Mouse (Mus musculus): Measurements from ENCODE around the gene Cst9.

The Cst9 gene

DNA sequence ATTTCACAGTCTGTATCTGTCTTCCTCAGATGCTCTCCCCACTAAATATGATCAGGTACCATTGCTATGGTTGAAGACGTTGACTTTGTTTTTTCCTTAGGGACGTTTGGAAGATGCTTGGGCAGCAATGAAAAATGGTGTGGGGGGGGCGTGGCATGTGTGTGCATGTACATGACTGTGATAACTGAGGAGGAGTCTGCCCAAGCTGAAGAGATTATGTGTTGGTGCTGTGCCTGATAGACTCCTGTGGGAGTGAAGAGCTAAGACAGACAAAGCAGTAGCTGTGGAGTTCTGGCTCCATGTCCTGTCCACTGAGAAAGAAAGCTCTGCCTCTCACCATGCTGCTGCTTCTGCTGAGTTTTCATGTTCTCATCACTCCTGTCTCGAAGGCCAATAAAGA is at the start of gene Cst9:
Gene Cst9, plus strand, starts transcription at position 236 of the 400 bp plus-strand sequence.
- WGBS, result 76% methylated on average over 4 of the region's 4 CpGs

- 88% methylated on average over 6 of the region's 6 CpGs for WGBS
Measured at GRCm38 (mm10) chr2:148789142-148789541, 45.8 kb upstream of the Cst9 start, which contains the start of gene Cst12. TSS of gene Cst12 (plus strand) at chr2:148789361.

- 88% methylated on average over 1 of the region's 1 CpGs for WGBS
Measured at GRCm38 (mm10) chr2:148798485-148798884, 36.5 kb upstream of the Cst9 start, which contains the start of gene Cst8. TSS of gene Cst8 (plus strand) at chr2:148798785.

- WGBS, result 43% methylated on average over 3 of the region's 3 CpGs
Measured at GRCm38 (mm10) chr2:148801491-148801921, 33.4 kb upstream of the Cst9 start.

- 72% methylated on average over 6 of the region's 6 CpGs for WGBS
Measured at GRCm38 (mm10) chr2:148806696-148807095, 28.3 kb upstream of the Cst9 start.

DNA sequence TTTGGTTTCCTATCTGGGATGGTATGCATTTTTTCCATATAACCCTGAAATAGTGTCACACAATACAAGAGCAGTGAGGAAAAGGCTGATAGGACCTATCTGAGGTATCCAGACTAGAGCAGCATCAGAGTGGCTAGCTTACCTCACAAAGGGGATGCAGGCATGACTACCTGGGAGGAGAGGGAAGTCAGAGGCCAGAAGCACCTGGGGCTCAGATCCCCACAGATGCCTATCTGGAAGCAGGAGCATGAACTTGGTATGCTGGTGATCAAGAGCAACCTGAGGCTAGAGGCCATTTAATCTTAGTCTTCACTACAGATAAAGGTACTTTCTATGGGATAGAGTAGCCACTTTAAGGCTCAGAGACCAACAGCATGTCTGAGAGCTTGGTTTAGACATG is 15.0 kb upstream of the Cst9 start, which contains the start of gene Cst13:
Gene Cst13, plus strand, starts transcription at position 173 of the 400 bp plus-strand sequence.

DNA sequence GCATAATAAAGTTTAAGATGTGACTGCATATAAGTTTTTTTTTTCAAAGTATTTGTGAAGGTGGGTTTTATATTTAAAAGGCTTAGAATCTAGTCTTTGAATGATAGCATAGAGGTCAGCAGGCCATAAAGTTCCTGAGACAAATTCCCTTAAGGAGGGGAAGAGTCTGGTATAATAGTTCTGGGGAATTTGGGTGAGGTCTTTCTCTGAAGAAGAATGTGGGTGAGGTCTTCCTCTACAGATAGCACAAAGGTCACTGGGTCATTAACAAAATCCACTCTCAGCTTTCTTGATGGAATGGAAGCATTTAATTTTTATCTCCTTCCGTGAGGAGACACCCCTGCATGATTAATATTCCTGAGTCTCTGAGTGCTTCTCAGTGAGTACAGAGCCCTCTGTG is 9.0 kb upstream of the Cst9 start:
- 72% methylated on average over 1 of the region's 1 CpGs for WGBS

DNA sequence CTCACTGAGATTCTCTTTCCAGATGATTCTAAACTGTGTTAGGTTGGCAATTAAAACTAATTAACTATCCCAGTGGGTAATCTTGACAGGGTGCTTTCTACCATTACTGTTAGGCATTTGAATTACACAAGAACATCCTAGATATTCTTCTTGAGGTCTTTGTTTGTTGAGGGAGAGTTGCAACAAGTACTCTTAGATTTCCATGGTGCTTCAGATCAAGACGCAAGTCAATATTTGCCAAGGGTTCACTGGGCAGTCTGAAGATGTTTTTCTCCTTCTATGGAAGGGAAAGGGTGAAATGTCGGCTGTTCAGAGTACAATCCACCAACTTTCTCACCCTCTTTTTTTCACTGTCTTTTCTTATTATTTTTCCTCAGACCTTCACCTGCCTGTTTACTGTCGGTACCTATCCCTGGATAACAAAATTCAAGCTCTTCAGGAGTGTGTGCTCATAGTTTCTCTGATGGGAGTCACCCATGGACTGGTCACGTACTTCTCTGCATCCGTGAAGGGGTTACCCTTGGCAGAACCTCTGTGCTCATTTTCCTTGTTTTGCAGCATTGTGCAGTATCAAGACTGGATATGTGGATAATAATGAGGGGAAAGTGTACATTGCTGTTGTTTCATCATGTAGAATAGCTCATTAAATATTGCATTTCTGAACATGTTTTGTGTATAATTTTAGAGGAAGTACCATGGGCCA is 3.3 kb downstream of the Cst9 start:
- WGBS, result 86% methylated on average over 5 of the region's 5 CpGs

GRCm38 (mm10) chr2:148839224-148839623 is 4.3 kb downstream of the Cst9 start:
- 82% methylated on average over 2 of the region's 2 CpGs for WGBS

GRCm38 (mm10) chr2:148851116-148851906 is 16.4 kb downstream of the Cst9 start:
- 27% methylated on average over 8 of the region's 8 CpGs for WGBS

GRCm38 (mm10) chr2:148856630-148857400 is 21.9 kb downstream of the Cst9 start:
- 60% methylated on average over 8 of the region's 8 CpGs for WGBS

DNA sequence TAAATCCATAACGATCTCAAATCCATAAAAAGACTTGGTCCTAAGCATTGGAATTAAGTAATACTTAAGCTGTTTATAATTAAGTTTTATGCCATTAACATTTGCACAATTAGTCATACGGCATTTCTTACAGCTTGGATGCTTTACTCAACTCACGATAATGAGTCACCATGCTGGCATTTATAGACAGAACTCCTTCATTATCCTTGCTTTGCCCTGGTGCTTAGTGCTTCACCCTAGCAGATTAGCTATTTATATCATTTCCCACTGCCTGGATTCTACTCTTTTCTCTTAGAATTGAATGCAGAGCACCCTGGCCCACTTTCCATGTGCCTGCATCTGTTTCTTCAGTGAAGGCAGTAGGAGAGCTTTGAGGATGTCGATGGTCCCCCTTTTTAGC is 22.6 kb downstream of the Cst9 start:
- 30% methylated on average over 4 of the region's 4 CpGs for WGBS

DNA sequence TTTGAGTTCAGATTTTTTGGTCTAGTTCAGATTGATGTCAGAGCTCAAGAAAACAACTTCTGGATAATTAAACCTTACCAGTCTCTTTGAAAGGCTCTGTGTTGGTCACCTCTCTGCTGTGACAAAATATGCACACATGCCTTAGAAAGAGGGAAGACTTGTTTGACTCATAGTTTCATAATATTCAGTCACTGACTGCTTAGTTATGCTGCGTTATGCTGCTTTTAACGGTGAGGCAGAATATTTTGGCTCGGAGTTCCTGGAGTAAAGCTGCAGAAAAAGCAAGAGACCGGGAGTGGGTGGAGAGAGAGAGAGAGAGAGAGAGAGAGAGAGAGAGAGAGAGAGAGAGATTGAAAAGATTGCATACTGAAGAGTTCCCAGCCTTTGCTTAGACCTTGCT is 26.0 kb downstream of the Cst9 start:
- 26% methylated on average over 4 of the region's 4 CpGs for WGBS

GRCm38 (mm10) chr2:148864966-148865365 is 30.0 kb downstream of the Cst9 start, which contains the start of gene 9230104L09Rik:
TSS of gene 9230104L09Rik (minus strand) at chr2:148865038.
- 54% methylated on average over 2 of the region's 2 CpGs for WGBS

GRCm38 (mm10) chr2:148868959-148869358 is 34.0 kb downstream of the Cst9 start:
- WGBS, result 55% methylated on average over 1 of the region's 1 CpGs

- WGBS, result 81% methylated on average over 3 of the region's 3 CpGs
Measured at GRCm38 (mm10) chr2:148870526-148870925, 35.6 kb downstream of the Cst9 start.

GRCm38 (mm10) chr2:148872860-148873259 is 37.9 kb downstream of the Cst9 start:
- 15% methylated on average over 4 of the region's 4 CpGs for WGBS

- WGBS, result 10% methylated on average over 3 of the region's 3 CpGs
Measured at GRCm38 (mm10) chr2:148874224-148874616, 39.3 kb downstream of the Cst9 start.

GRCm38 (mm10) chr2:148874617-148875334 is 39.8 kb downstream of the Cst9 start:
- WGBS, result under 1% methylated on average over 34 of the region's 34 CpGs

DNA sequence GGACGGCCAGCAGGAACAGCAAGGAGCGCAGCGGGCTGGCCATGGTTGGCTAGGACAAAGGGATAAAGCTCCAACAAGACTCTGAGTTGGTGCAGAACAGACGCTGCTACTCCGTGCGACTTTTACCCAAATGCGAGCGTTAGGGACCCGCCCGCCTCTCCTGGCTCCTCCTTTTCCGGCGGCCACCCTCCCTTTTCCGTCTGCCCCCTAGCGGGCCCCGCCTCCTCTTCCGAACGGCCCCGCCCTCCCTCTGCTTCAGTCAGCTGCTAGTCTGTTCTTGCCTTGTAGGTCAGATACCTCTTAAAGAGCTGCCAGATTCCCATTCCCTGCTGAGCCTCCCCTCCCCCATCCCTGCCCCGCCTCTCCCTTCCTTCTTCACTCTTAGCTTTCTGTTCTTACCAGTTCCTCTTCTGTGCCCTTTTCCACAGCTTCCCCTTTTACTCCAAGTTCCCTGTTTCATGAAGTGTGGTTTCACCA is 40.4 kb downstream of the Cst9 start, which contains the start of gene Cst3:
Gene Cst3, minus strand, starts transcription at position 358 of the 477 bp plus-strand sequence.
- WGBS, result 1% methylated on average over 19 of the region's 19 CpGs
